Mouse (Mus musculus): ENCODE data around the gene Sh3rf3.
A peak's percentile ranks its signal among the peaks of the same experiment; 100 is the strongest.

- TF ChIP-seq CTCF (IDR thresholded peaks at IDR 0.05; ENCODE audit: low read depth) (peak; percentile 92), EP300 (IDR thresholded peaks at IDR 0.05; ENCODE audit: low read depth) (no peak)
Measured at GRCm38 (mm10) chr10:59109015-59109414, 295.9 kb downstream of the Sh3rf3 start.

All from liver, embryonic 14.5 days (tissue).